Mouse (Mus musculus) thymus, postnatal 14 days (tissue): ENCODE data around the gene Pakap.
A peak's percentile ranks its signal among the peaks of the same experiment; 100 is the strongest.

Source experiments
- DNase-seq: peaks from one replicate; pipeline ENCODE4 v3.0.0; 2021

Pakap gene

DNA sequence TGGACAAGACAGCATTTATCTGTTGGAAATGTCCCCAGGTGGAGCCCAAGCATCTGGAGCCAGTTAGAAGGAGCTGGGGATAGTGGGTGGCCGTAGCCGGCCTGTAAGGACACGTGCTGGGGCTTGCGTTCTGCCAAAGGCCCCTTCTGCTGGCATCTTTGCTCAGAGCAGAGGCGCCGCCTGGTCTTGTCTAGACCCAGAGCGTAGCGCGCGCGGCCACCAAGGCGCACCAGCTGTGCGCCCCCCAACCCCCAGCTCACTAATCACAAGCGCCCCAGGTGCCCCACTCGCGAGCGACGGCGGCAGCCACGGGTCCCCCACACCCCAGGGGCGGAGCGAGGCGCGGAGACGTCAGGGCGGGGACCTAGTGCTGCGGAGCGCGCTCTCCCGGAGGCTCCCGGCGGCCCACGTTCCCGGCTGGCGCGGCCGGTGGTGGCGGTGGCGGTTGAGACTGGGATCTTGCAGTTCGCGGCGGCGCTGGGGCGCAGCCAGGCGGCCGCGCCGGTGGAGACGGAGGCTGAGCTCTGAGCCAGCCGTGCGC, at the start of gene Pakap:
Gene Pakap (plus strand): TSS at position 514 of the 541 bp plus-strand sequence.
- peak; percentile 33 for DNase-seq

- no peak for DNase-seq
Measured at GRCm38 (mm10) chr4:57523456-57523855, 44.5 kb upstream of the Pakap start.

DNA sequence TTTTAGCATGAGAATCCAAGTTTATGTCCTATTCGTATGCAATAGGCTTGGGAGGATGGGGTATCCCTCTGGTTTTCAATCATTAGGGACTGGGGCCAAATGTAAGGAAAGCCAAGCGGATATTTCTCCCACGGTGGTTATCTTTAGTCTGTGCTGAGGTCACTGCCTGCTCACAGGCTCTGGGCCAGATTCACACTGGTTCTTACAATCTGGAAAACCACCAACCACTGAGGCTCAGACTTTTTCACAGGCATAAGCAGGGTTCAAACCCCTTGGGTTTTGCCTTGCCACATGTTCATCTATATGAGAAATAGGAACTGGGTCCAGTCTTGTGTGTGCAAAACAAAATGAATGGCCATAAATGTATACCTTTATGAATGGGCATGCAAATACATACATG, 43.5 kb upstream of the Pakap start:
- DNase-seq, result no peak

- DNase-seq, result no peak
Measured at GRCm38 (mm10) chr4:57525221-57526011, 42.6 kb upstream of the Pakap start.

DNA sequence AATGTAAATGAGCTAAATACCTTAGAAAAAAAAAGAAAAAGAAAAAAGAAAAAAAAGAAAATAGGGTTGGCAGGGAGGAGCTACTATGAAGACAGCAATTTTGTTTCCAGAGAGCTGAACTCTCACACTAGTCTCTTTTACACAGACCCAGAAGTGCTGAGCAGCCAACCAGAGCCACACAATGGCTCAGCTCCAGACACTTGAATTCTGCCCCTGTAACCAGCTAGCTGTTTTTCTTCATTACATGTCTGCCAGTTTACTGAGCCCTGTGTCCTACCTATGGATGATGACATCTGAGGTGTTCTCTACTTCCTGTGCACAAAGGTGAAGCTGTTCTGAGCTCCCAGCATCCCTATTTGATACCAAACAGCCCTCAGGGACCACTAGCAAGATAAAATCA, 39.7 kb upstream of the Pakap start:
- no peak for DNase-seq

DNA sequence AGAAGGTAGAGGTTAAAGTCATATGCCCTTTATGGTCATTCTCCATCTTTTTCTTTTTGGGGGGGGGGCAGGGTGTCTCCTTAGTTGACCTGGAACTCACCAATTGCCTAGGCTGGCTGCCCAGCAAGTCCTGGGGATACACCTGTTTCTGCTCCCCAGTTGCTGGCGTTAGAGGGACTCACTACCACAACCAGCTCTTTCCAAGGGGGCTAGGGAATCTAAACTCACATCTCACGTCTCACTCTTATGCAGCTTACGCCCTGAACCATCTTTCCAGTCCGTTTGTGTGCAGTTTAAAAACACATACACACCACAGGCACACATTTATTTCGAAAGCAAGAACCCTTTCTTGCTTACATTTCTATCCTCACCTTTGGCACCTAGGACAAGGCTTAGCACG, 34.3 kb upstream of the Pakap start:
- no peak for DNase-seq

DNA sequence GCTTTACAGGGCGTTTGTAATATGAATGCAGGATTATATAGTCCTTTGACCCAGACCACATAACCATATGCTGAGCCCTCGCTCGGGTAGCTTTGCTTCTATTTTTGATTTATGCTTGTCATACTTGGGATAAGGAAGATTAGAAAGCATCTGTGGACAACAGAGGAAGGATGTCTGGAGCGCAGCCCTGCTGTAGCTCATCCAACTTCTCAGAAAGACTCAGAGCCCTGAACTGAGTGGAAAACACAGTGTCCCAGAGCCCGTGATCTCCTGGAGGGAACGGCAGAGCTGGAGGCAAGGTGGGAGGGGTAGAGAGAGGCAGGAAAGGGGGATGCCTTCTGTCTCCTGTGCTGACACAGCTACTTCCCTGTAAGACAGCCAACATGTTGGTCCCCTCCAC, 33.7 kb upstream of the Pakap start:
- no peak for DNase-seq

DNA sequence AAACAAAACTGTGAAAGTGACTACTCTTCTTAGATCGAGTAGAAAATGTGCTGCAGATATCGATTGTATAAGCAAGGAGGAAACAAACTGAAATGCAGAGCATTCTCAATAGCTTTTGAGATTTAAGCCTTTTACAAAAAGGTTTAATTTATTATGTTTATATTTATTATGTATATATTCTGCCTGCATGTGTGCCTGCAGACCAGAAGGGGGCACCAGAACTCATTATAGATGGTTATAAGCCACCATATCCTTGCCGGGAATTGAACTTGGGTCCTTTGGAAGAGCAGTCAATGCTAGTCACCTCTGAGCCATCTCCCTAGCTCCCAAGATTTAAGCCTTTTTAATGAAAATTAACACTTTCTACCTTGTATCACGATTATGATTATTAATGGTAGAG, 32.9 kb upstream of the Pakap start:
- DNase-seq, result no peak

GRCm38 (mm10) chr4:57538029-57538688, 29.8 kb upstream of the Pakap start:
- DNase-seq, result no peak

GRCm38 (mm10) chr4:57543692-57544256, 24.2 kb upstream of the Pakap start:
- DNase-seq, result no peak

- no peak for DNase-seq
Measured at GRCm38 (mm10) chr4:57547785-57548184, 20.2 kb upstream of the Pakap start.

DNA sequence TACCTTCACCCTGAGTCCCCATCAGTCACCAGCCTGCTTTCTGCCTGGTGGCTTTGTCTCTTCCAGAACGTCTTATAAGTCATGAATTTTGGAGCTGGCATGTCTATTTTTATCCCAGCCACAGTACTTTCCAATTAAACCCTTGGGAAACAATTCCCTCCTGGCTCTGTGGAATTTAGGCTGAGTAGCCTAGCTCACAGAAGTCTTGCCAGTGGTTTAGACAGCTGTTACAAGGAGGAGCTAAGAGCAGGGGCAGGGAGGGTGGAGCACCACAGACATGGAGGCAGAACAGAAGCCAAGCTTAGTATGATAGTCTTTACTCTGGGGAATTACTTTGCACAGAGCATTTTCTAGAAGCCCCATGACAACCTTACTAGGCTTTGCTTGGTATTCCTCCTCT, 17.8 kb upstream of the Pakap start:
- DNase-seq, result no peak

GRCm38 (mm10) chr4:57557102-57557501, 10.9 kb upstream of the Pakap start:
- DNase-seq, result no peak

GRCm38 (mm10) chr4:57559438-57559837, 8.5 kb upstream of the Pakap start:
- no peak for DNase-seq

DNA sequence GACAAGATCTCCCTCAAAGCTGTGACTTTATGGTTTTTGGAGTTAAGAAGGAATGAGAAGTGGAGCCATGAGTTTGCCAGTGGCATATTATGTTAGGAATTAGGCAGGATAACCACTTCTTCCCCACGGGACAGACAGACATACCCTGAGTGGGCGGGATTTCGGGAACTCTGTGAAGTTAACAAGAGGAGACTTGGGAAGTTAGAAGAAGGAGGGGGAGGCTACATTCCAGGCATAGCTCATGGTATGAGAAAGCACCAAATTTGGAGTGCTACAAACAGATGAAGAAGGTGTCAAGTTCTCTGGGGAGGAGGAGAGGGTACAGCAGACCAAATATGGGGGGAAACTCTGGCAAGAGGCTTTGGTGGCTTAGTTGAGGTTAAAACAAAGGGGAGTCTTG, 8.0 kb upstream of the Pakap start:
- DNase-seq, result no peak

GRCm38 (mm10) chr4:57561055-57561454, 6.9 kb upstream of the Pakap start:
- no peak for DNase-seq

DNA sequence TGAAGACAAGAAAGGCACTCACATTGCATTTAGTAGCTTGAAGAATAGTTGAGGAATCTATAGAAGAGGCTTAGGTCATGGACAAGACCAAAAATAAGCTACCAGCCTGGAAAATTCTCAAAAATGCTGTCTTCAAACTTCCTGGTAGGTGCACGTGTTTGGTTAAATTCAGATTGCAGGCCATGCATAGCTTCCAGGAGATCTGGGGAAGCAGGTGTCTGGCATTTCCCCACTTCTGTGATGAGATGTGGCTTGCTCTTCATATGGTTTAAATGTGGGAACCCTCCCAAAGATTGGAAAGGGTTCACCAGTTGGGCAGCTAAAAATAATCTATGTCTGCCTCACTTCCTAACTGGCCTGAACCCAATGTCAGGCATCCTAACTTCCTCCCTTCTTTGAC, 2.7 kb upstream of the Pakap start:
- no peak for DNase-seq

GRCm38 (mm10) chr4:57565811-57566210, 2.2 kb upstream of the Pakap start:
- DNase-seq, result peak; percentile 37

DNA sequence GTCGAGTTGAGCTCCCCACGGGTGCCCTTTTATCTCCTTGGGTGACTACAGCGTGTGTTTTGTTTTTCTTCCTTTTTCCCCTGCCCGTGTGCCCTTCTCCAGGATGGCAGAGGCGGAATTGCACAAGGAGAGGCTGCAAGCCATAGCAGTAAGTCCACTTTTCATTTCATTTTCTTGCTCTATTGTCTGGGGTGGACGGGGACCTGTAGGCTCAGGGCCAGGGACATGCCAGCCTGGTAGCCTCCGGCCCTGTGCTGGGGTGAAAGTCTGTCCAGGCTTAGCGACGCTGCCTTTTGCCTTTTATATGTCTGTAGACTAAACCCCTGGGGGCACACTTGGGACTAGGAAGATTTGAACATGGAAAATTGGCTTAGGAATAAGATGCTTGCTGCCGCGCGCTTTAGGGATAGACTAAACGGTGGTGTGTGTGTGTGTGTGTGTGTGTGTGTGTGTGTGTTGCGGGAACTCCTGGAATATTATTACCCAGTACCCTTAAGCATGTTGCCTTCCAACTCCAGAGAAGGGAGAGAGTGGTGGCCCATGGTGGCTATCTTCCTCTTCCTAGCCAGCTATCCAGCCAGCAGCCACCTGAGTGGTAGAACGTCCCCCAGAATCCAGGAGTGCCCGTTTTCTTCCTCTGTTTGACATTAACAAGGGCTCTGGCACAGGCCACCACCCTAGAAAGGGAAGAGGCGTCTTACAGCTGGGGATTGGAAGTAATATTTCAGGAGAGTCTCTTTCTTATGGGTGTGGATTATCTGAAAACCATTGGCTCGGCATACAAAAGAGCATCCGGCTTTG, 489 bp downstream of the Pakap start:
- DNase-seq, result no peak

DNA sequence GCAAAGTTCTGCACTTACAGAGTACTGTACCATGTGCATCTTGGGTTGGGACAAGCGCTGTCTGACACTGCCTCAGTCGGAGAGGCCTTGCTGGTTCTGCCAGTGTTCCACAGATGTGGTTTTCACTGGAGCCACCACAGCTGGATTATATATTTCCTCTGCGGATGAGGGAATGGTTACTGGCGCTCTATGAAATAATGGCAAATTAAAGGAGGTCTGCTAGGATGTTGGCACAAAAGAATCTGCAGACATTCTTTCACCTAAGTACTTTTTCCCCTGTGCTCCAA, 1.0 kb downstream of the Pakap start:
- no peak for DNase-seq

- no peak for DNase-seq
Measured at GRCm38 (mm10) chr4:57569711-57570110, 1.7 kb downstream of the Pakap start.

GRCm38 (mm10) chr4:57570229-57570628, 2.2 kb downstream of the Pakap start:
- DNase-seq, result no peak

GRCm38 (mm10) chr4:57574181-57574580, 6.2 kb downstream of the Pakap start:
- DNase-seq, result no peak
